Mouse (Mus musculus): ENCODE measurements around the gene Ldhd. TPM values are rescaled to one million over a fixed set of nuclear protein-coding genes. Genes with fewer than 3 reads are reported as not detected.

The Ldhd gene
- polyA plus RNA-seq, 1 experiment from 2014 or later: 1.5 TPM

DNA sequence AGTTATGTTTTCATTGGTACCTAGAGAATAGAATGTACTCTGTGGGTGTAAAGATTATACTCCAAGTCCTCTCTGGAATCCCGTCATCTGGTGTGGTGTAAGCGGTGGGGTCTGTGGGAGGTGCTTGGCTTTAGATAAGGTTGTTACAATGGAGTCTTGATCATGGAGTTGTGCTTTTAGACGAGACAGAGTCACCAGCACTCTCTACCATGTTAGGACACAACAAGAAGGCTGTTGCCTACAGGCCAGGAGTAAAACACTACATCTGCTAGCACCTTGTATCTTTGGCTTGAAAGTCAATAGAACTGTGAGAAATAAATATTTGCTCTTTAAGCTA lies 33.7 kb downstream of the Ldhd start:
- Histone ChIP-seq H3K4me2 (replicated peaks; ENCODE audit: low read depth, low read length) (no peak overlapping the region), H3K9ac (replicated peaks; ENCODE audit: low read depth, low read length) (no peak overlapping the region), H3K27me3 (ENCODE audit: control insufficient read depth, insufficient read depth, low read length) (no peaks in the 10 kb centered on the region), H3K4me3 (ENCODE audit: low read depth, low read length) (no peak overlapping the region), H3K27ac (ENCODE audit: low read length) (peak overlapping the region; percentile 66; the same call in 1 of the 2 replicates), H3K9me3 (ENCODE audit: control insufficient read depth, low read depth, low read length) (no peaks in the 10 kb centered on the region), H3K4me1 (ENCODE audit: control insufficient read depth, insufficient read depth, low read length) (peaks cover 31% of the 10 kb centered on the region), H3K36me3 (ENCODE audit: control insufficient read depth, insufficient read depth, low read length) (no peaks in the 10 kb centered on the region)
- WGBS: 55% methylated on average over 3 of the region's 3 CpGs
- ATAC-seq (ENCODE audit: insufficient number of reproducible peaks, insufficient read depth, low FRiP score, low read depth): no peak

DNA sequence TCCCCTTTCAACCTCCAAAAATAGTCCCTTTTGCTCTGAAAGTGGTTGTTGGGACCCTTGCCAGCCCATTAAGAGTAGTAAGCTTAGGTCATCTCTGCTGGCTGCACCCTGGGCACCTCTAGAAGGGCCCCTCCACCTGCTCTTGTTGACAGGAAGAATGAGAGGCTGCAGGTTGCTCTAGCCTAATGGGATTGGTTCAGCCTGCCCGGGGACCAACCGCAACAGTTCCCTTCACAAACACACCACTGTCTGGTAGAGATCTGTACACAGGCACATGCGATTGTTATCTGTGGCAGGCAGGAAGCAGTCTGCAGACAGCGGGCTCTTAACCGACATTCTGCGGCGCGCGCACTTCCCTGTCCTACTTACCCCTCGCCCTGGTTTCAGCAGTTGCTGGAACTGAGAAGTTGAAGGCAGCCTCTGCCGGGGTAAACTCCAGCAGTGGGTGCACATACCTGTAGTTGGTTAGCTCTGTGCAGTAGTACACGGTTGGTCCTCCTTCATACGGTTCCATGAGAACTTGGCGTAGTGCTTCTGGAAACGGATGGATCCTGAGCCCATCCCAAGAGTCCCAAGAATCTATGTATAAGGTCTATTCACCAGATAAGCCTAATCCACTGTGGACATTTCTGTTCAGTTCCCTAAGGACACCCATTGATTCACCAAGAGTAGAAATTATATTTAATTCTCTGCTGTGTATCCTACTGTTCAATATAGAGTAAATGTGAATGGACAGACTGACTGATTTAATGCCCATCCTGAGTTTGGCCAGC lies 34.3 kb downstream of the Ldhd start:
- H3K4me3 ChIP-seq (ENCODE audit: low read depth, low read length): no peak overlapping the region
- H3K9me3 ChIP-seq (ENCODE audit: control insufficient read depth, low read depth, low read length): no peaks in the 10 kb centered on the region
- H3K9ac ChIP-seq (replicated peaks; ENCODE audit: low read depth, low read length): no peak overlapping the region
- 60% methylated on average over 15 of the region's 15 CpGs for WGBS
- H3K4me2 ChIP-seq (replicated peaks; ENCODE audit: low read depth, low read length): no peak overlapping the region
- H3K4me1 ChIP-seq (ENCODE audit: control insufficient read depth, insufficient read depth, low read length): peaks cover 31% of the 10 kb centered on the region
- H3K36me3 ChIP-seq (ENCODE audit: control insufficient read depth, insufficient read depth, low read length): no peaks in the 10 kb centered on the region
- peak overlapping the region; percentile 66; the same call in 1 of the 2 replicates for H3K27ac ChIP-seq (ENCODE audit: low read length)
- H3K27me3 ChIP-seq (ENCODE audit: control insufficient read depth, insufficient read depth, low read length): no peaks in the 10 kb centered on the region
- peak; percentile 70 for ATAC-seq (ENCODE audit: insufficient number of reproducible peaks, insufficient read depth, low FRiP score, low read depth)

DNA sequence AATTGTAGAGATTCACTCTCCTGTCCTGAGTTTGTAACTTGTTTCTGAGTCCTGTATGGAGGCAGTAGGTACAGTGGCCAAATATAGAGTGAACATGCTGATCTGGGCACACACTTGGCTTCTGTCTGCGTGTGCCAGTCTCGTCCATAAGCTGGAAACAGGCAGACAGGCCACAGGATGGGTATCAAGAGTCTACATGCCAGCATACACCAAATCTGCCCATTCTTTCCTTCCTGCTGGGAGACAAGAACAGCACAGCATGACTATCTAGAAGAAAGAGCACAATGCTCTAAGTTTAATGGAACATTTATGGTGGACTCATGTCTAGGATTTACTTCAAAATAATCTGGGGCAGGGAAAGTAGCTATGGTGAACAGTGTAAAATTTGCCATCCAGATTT lies 35.2 kb downstream of the Ldhd start:
- Histone ChIP-seq H3K27ac (ENCODE audit: low read length) (peak overlapping the region; percentile 66; the same call in 1 of the 2 replicates), H3K4me1 (ENCODE audit: control insufficient read depth, insufficient read depth, low read length) (peaks cover 31% of the 10 kb centered on the region), H3K9me3 (ENCODE audit: control insufficient read depth, low read depth, low read length) (no peaks in the 10 kb centered on the region), H3K27me3 (ENCODE audit: control insufficient read depth, insufficient read depth, low read length) (no peaks in the 10 kb centered on the region), H3K4me3 (ENCODE audit: low read depth, low read length) (no peak overlapping the region), H3K9ac (replicated peaks; ENCODE audit: low read depth, low read length) (no peak overlapping the region), H3K36me3 (ENCODE audit: control insufficient read depth, insufficient read depth, low read length) (no peaks in the 10 kb centered on the region), H3K4me2 (replicated peaks; ENCODE audit: low read depth, low read length) (no peak overlapping the region)
- WGBS: 90% methylated on average over 2 of the region's 2 CpGs
- no peak for ATAC-seq (ENCODE audit: insufficient number of reproducible peaks, insufficient read depth, low FRiP score, low read depth)

DNA sequence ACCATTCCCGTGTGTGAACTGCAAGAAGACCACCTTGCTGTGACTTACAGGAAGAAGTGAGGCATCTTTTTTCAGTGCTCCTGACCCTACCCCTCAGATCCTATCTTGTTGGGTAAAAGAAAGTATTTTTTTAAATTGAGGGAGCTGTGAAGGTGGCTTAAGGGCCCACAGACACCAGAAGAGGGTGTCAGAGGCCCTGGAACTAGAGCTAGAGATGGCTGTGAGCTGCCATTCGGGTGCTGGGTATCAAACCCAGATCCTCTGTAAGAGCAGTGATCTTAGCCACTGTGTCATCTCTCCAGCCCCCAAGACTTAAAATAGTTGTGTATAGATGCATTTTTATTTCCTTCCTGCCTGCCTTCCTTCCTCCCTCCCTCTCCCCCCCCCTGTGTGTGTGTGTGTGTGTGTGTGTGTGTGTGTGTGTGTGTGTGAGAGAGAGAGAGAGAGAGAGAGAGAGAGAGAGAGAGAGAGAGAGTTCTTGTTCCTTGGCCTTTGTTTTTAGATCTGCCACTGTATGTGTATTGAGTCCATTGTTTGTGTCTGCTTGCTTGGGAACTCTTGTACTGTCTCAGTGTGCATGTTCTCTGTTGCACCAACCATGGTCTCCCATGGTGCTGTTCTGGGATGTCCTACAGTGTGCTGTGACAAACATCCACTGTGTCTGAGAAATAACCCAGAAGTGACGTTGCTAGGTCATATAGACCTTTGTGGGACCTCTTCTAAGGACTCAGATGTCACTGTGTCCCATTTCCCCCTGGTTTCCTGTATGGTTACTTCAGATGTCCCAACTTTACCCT lies 35.9 kb downstream of the Ldhd start:
- no peaks in the 10 kb centered on the region for H3K27me3 ChIP-seq (ENCODE audit: control insufficient read depth, insufficient read depth, low read length)
- H3K36me3 ChIP-seq (ENCODE audit: control insufficient read depth, insufficient read depth, low read length): no peaks in the 10 kb centered on the region
- H3K4me3 ChIP-seq (ENCODE audit: low read depth, low read length): no peak overlapping the region
- 64% methylated on average over 3 of the region's 3 CpGs for WGBS
- H3K4me1 ChIP-seq (ENCODE audit: control insufficient read depth, insufficient read depth, low read length): peaks cover 31% of the 10 kb centered on the region
- no peak overlapping the region for H3K27ac ChIP-seq (ENCODE audit: low read length)
- H3K9me3 ChIP-seq (ENCODE audit: control insufficient read depth, low read depth, low read length): no peaks in the 10 kb centered on the region
- no peak for ATAC-seq (ENCODE audit: insufficient number of reproducible peaks, insufficient read depth, low FRiP score, low read depth)
- no peak overlapping the region for H3K4me2 ChIP-seq (replicated peaks; ENCODE audit: low read depth, low read length)
- H3K9ac ChIP-seq (replicated peaks; ENCODE audit: low read depth, low read length): no peak overlapping the region

DNA sequence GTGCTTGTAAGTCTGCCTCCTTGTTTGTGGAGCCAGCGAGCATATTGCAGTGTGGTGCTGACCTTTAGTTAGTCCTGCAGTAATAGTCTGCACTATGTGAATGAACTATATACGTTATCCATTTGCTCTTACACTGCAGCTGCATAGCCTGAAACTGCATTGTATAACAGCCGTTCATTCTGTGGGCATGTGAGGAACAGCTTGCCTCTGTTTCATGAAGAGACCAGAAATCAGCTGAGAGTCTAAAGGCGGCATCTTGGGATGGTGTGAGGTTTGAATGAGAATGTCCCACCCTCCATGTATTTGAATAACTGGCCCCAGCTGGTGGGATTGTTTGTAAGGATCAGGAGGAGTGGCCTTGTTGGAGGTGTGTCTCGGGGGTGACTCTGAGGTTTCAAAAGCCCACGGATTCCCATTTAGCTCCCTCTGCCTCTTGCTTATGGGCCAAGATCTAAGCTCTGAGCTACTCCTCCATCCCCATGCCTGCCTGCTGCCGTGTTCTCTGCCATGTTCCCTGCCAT lies 37.7 kb downstream of the Ldhd start:
- H3K4me1 ChIP-seq (ENCODE audit: control insufficient read depth, insufficient read depth, low read length): peaks cover 26% of the 10 kb centered on the region
- no peaks in the 10 kb centered on the region for H3K27me3 ChIP-seq (ENCODE audit: control insufficient read depth, insufficient read depth, low read length)
- H3K9ac ChIP-seq (replicated peaks; ENCODE audit: low read depth, low read length): no peak overlapping the region
- H3K9me3 ChIP-seq (ENCODE audit: control insufficient read depth, low read depth, low read length): no peaks in the 10 kb centered on the region
- H3K27ac ChIP-seq (ENCODE audit: low read length): no peak overlapping the region
- no peak overlapping the region for H3K4me2 ChIP-seq (replicated peaks; ENCODE audit: low read depth, low read length)
- H3K4me3 ChIP-seq (ENCODE audit: low read depth, low read length): no peak overlapping the region
- WGBS: 72% methylated on average over 7 of the region's 7 CpGs
- no peak for ATAC-seq (ENCODE audit: insufficient number of reproducible peaks, insufficient read depth, low FRiP score, low read depth)
- no peaks in the 10 kb centered on the region for H3K36me3 ChIP-seq (ENCODE audit: control insufficient read depth, insufficient read depth, low read length)

DNA sequence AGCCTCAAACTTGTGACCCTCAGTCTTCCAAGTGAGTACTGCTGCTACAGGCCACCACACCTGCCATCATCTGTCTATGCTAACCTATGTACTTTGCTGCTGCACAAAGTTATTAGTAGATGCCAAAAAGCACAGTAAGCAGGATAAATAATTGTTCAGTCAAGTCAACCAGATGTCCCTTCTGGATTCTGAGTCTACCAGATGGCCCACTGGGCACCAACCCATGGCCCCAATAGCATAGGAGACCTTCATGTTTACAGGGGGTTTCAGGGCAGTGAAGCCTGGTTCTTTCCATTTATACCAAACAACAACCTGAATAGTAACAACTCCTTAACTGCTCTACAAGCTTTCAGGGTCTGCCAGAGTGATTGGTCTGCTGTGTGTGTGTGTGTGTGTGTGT lies 39.0 kb downstream of the Ldhd start:
- H3K36me3 ChIP-seq (ENCODE audit: control insufficient read depth, insufficient read depth, low read length): no peaks in the 10 kb centered on the region
- ATAC-seq (ENCODE audit: insufficient number of reproducible peaks, insufficient read depth, low FRiP score, low read depth): no peak
- no peak overlapping the region for H3K9ac ChIP-seq (replicated peaks; ENCODE audit: low read depth, low read length)
- H3K27me3 ChIP-seq (ENCODE audit: control insufficient read depth, insufficient read depth, low read length): no peaks in the 10 kb centered on the region
- no peak overlapping the region for H3K4me2 ChIP-seq (replicated peaks; ENCODE audit: low read depth, low read length)
- peaks cover 18% of the 10 kb centered on the region for H3K4me1 ChIP-seq (ENCODE audit: control insufficient read depth, insufficient read depth, low read length)
- H3K27ac ChIP-seq (ENCODE audit: low read length): no peak overlapping the region
- no peaks in the 10 kb centered on the region for H3K9me3 ChIP-seq (ENCODE audit: control insufficient read depth, low read depth, low read length)
- no peak overlapping the region for H3K4me3 ChIP-seq (ENCODE audit: low read depth, low read length)

DNA sequence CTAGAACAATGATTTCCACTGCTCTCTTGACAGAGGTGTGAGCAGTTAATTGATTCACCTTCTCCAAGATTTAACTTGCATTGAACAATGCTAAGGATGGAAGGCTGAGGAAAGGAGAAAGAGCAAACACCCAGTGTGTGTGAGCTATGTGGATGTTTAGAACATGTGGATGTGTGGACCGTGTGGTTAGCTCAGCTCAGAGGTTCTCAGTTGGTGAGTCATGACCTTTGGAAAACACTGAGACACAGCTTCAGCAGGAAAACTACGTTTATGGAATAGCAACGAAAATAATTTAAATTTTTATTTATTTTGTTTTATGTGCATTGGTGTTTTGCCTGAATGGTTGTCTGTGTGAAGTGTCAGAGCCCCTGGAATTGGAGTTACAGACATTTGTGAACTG lies 40.0 kb downstream of the Ldhd start:
- Histone ChIP-seq H3K4me2 (replicated peaks; ENCODE audit: low read depth, low read length) (no peak overlapping the region), H3K4me1 (ENCODE audit: control insufficient read depth, insufficient read depth, low read length) (peaks cover 8% of the 10 kb centered on the region; the same call in 1 of the 2 replicates), H3K9me3 (ENCODE audit: control insufficient read depth, low read depth, low read length) (no peaks in the 10 kb centered on the region), H3K4me3 (ENCODE audit: low read depth, low read length) (no peak overlapping the region), H3K9ac (replicated peaks; ENCODE audit: low read depth, low read length) (no peak overlapping the region), H3K27ac (ENCODE audit: low read length) (no peak overlapping the region), H3K36me3 (ENCODE audit: control insufficient read depth, insufficient read depth, low read length) (no peaks in the 10 kb centered on the region), H3K27me3 (ENCODE audit: control insufficient read depth, insufficient read depth, low read length) (no peaks in the 10 kb centered on the region)
- 77% methylated on average over 3 of the region's 3 CpGs for WGBS
- ATAC-seq (ENCODE audit: insufficient number of reproducible peaks, insufficient read depth, low FRiP score, low read depth): no peak

DNA sequence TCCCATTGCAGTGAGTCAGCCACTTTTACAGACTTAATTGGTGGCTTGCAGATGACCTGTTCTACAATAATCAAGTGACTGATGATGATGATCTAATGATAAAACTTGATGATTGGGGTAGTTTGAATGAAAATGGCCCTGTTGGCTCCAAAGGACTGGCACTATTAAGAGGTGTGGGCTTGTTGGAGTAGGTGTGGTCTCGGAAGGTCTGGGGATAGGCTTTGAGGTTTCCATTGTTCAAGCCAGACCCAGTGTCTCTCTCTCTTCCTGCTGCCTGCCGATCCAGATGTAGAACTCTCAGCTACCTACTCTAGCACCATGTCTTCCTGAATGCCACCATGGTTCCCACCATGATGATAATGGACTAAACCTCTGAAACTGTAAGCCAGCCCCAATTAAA lies 41.8 kb downstream of the Ldhd start:
- H3K27ac ChIP-seq (ENCODE audit: low read length): no peak overlapping the region
- no peaks in the 10 kb centered on the region for H3K9me3 ChIP-seq (ENCODE audit: control insufficient read depth, low read depth, low read length)
- no peaks in the 10 kb centered on the region for H3K27me3 ChIP-seq (ENCODE audit: control insufficient read depth, insufficient read depth, low read length)
- H3K4me1 ChIP-seq (ENCODE audit: control insufficient read depth, insufficient read depth, low read length): peaks cover 6% of the 10 kb centered on the region; the same call in 1 of the 2 replicates
- H3K36me3 ChIP-seq (ENCODE audit: control insufficient read depth, insufficient read depth, low read length): no peaks in the 10 kb centered on the region
- H3K4me3 ChIP-seq (ENCODE audit: low read depth, low read length): no peak overlapping the region
- no peak overlapping the region for H3K4me2 ChIP-seq (replicated peaks; ENCODE audit: low read depth, low read length)
- no peak for ATAC-seq (ENCODE audit: insufficient number of reproducible peaks, insufficient read depth, low FRiP score, low read depth)
- H3K9ac ChIP-seq (replicated peaks; ENCODE audit: low read depth, low read length): no peak overlapping the region
- 85% methylated on average over 2 of the region's 2 CpGs for WGBS

All from stomach, embryonic 14.5 days (tissue).